Mouse (Mus musculus): ENCODE data around the gene Trappc12.
"Not testable (repeated sequence)": the region's sequence is repeated elsewhere in the genome, so short reads cannot be mapped to it uniquely, and the experiment has no call there.

Gene Trappc12

GRCm38 (mm10) chr12:28750021-28750633 is at the start of gene Trappc12:
Trappc12 (minus strand) TSS chr12:28750472.
- DNase-seq, result peak; percentile 89

- DNase-seq, result no peak
Observed at GRCm38 (mm10) chr12:28799798-28800411, 49.6 kb upstream of the Trappc12 start.

GRCm38 (mm10) chr12:28796881-28797420 is 46.7 kb upstream of the Trappc12 start:
- no peak for DNase-seq

- DNase-seq, result no peak
Observed at GRCm38 (mm10) chr12:28795041-28795440, 44.8 kb upstream of the Trappc12 start.

GRCm38 (mm10) chr12:28793715-28794114 is 43.4 kb upstream of the Trappc12 start:
- DNase-seq, result no peak

GRCm38 (mm10) chr12:28792613-28793012 is 42.3 kb upstream of the Trappc12 start:
- no peak for DNase-seq

- no peak for DNase-seq
Observed at GRCm38 (mm10) chr12:28786310-28786709, 36.0 kb upstream of the Trappc12 start.

GRCm38 (mm10) chr12:28785299-28785698 is 35.0 kb upstream of the Trappc12 start:
- no peak for DNase-seq

- no peak for DNase-seq
Observed at GRCm38 (mm10) chr12:28784864-28785263, 34.6 kb upstream of the Trappc12 start.

GRCm38 (mm10) chr12:28784355-28784754 is 34.1 kb upstream of the Trappc12 start:
- DNase-seq, result no peak

- DNase-seq, result no peak
Observed at GRCm38 (mm10) chr12:28782637-28783036, 32.4 kb upstream of the Trappc12 start.

GRCm38 (mm10) chr12:28780180-28780579 is 29.9 kb upstream of the Trappc12 start:
- no peak for DNase-seq

GRCm38 (mm10) chr12:28775627-28776026 is 25.4 kb upstream of the Trappc12 start:
- DNase-seq, result no peak

- DNase-seq, result no peak
Observed at GRCm38 (mm10) chr12:28775120-28775519, 24.8 kb upstream of the Trappc12 start.

- no peak for DNase-seq
Observed at GRCm38 (mm10) chr12:28773815-28774214, 23.5 kb upstream of the Trappc12 start.

- DNase-seq, result no peak
Observed at GRCm38 (mm10) chr12:28769953-28770352, 19.7 kb upstream of the Trappc12 start.

GRCm38 (mm10) chr12:28756019-28756418 is 5.7 kb upstream of the Trappc12 start:
- DNase-seq, result no peak

- peak; percentile 92 for DNase-seq
Observed at GRCm38 (mm10) chr12:28751508-28752263, 1.4 kb upstream of the Trappc12 start, which contains the start of gene Eipr1. Eipr1 (plus strand) TSS chr12:28751803.

- peak; percentile 12 for DNase-seq
Observed at GRCm38 (mm10) chr12:28750876-28751275, 604 bp upstream of the Trappc12 start.

GRCm38 (mm10) chr12:28743328-28743727 is 6.9 kb downstream of the Trappc12 start:
- no peak for DNase-seq

GRCm38 (mm10) chr12:28735293-28735692 is 15.0 kb downstream of the Trappc12 start:
- DNase-seq, result no peak

GRCm38 (mm10) chr12:28734271-28734670 is 16.0 kb downstream of the Trappc12 start:
- no peak for DNase-seq

GRCm38 (mm10) chr12:28733520-28734245 is 16.6 kb downstream of the Trappc12 start:
- DNase-seq, result not testable (repeated sequence)

Measured in cerebellum, adult 11-12 months (tissue).